Mouse (Mus musculus): ENCODE measurements around the gene Coa3.

Coa3 gene

DNA sequence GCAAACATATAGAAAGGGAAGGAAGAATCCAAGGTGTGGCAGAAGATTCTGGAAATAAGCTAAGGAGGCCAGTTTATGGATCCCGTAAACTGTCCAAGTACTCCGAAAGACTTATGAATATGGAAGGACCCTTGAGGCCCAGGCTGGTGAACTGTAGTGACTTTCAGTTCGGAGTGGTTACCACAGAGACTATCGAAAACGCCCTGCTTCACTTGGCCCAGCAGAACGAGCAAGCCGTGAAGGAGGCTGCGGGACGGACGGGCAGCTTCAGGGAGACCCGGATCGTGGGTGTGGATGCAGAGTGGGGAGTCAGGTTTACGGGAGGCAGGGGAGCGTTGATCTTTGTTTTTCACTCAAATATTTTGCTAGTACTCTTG is 267 bp upstream of the Coa3 start:
- no peak for DNase-seq

DNA sequence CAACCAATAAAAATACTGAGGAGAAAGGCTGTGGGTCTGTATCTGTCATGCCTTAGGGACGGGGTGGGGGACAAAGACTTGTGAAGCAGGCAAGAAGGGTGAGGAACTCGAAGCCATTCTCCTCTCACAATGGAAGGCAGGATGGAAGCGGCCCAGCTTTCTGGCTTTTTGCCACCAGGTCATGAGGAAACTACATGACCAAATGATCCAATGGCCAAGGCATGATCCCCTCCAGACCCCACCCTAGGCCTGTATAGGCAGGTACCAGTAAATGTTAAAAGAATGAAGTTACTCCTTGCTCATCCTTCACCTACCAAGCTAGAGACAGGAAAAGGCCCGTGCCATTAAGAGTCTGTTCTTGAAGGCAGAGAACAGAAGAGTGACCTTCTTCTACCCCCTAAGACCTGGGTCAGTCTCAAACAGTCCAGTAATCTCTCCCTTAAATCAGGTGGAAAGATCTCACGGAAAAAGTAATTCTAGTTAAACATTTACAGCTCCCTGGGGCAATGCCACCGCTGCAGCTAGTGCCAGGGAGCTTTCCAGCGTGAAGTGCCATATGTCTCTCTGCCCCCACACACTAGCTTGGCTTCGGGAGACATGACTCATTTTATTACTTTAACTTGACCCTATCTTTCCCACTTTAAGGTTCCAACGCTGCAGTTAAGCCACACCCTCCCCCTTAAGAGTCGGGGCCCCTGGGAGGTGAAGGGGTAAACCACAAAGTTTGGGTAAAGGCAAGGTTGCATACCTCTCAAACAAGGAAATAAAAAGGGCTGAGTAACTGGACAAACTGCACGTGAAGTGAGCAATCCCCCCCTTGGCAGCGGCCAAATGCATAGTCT is 1.3 kb downstream of the Coa3 start:
- DNase-seq = no peak

DNA sequence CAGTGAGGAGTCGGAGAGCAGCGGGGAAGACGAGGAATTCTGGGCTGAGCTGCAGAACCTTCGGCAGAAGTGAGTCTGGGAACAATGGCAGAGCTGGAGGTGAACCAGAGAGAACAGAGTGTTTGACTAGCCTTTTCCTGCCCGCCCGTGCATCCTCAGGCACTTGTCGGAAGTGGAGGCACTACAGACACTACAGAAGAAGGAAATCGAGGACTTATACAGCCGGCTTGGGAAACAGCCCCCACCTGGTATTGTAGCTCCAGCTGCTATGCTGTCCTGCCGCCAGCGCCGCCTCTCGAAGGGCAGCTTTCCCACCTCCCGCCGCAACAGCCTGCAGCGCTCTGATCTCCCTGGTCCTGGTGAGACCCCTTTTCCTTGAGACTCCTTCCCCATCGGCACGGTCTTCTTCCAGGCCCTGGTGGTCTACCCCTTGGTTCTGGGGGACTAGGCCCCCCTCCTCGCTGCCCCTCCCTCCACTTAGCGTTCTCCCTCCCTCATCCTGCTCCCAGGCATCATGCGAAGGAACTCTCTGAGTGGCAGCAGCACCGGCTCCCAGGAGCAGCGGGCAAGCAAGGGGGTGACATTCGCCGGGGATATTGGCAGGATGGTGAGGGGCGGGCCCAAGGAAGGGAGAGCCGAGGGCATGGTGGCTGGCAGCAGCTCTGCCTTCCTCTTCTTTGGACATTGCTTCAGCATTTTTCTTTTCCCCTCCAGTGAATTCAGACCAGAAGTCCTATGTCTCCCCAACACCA is 2.4 kb downstream of the Coa3 start:
- no peak for DNase-seq

DNA sequence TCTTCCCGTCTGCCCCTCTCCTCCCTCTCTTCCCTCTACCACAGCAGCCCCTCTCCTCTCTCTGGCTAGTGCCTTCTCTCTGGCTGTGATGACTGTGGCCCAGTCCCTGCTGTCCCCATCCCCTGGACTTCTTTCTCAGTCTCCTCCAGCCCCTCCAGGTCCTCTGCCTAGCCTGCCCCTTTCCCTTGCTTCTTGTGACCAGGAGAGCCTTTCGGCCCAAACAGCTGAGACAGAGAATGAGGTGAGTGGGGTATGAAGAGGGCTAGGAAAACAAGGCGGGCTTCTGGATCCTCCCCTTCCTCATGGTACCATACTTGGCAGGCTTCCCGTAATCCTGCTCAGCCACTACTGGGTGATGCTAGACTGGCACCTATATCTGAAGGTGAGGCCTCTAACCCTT is 3.6 kb downstream of the Coa3 start:
- no peak for DNase-seq

DNA sequence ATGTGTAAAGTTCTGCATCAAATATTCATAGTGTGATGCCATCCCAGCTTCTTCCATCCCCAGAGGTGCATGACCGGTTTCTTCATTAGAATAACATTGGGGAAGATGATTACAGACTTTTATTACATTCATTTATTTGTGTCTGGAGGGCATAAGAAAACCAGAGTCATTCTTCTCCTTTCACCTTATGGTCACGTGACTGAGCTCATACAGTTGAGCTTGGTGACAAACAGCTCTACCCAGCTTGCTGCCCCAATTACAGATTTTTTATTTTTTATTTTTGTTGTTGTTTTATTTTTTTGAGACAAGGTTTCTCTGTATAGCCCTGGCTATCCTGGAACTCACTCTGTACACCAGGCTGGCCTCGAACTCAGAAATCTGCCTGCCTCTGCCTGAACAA is 6.5 kb downstream of the Coa3 start:
- no peak for DNase-seq

DNA sequence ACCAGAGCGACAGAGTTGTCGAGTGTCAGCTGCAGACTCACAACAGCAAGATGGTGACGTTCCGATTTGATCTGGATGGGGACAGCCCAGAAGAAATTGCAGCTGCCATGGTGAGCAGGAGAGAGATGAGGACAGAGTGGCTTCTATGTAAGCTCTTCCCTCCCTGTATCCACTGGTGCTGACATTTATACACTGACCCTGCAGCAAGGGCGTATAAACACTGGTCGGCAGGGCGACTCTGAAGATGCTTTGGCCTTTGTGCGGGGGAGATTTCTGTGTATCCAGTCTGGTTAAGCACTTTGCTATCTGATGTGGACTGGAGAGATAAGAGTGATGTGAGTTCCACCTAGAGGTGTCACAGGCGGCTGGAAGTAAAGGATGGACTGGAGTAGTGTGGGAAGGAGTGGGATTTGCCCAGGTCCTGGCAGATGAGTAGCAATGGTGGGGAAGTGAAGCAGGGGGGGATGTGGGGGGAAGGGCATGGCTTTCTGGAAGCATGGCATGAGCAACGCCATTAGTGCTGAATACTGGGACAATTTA is 9.3 kb downstream of the Coa3 start:
- no peak for DNase-seq

DNA sequence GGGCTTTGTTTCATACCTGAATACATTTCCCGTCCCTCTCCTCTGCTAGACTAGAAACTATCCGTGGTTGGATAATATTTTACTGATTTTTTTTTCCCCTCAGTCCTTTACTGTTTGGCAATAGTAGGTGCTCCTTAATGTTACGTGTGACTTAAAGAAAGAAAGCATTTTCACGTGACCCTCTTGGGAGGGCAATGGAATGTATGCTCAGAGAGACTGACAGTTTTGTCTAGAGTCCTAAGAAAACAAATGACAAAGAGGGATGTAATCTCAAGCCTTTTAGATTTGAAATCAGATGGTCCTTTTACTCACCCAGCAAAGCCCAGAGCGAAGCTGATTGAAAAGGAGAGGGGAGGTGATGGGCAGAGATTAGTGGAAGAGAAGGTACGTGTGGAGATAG is 13.0 kb downstream of the Coa3 start:
- no peak for DNase-seq

DNA sequence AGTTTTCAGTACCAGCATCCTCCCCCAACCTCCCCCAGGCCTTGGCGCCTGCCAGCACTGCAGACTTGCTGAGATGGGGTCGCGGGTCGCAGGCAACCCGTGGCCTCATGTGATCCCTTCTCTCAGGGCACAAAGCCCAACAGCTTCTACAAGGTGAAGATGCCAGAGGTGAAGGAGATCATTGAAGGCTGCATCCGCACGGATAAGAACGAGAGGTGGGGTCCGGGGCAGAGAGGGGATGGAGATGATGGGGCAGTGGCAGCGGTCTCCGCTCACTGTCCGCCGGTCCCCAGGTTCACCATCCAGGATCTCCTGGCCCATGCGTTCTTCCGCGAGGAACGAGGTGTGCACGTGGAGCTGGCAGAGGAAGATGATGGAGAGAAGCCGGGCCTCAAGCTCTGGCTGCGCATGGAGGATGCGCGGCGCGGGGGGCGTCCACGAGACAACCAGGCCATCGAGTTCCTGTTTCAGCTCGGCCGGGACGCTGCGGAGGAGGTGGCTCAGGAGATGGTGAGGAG is 13.9 kb downstream of the Coa3 start:
- DNase-seq = no peak

DNA sequence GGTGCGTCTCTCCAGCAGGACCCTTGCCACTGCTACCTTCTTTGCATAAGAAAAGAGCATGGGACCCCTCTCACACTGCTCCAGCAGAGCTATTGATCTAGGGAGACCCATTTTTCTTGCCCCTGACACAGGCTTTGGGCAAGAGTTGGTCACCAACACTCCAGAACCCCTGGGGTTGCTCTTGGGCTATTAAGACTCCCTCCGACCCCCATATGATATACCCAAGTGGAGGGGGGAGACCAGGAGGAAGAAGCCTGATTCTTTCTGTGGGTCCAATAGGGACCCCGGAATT is 15.0 kb downstream of the Coa3 start:
- no peak for DNase-seq

DNA sequence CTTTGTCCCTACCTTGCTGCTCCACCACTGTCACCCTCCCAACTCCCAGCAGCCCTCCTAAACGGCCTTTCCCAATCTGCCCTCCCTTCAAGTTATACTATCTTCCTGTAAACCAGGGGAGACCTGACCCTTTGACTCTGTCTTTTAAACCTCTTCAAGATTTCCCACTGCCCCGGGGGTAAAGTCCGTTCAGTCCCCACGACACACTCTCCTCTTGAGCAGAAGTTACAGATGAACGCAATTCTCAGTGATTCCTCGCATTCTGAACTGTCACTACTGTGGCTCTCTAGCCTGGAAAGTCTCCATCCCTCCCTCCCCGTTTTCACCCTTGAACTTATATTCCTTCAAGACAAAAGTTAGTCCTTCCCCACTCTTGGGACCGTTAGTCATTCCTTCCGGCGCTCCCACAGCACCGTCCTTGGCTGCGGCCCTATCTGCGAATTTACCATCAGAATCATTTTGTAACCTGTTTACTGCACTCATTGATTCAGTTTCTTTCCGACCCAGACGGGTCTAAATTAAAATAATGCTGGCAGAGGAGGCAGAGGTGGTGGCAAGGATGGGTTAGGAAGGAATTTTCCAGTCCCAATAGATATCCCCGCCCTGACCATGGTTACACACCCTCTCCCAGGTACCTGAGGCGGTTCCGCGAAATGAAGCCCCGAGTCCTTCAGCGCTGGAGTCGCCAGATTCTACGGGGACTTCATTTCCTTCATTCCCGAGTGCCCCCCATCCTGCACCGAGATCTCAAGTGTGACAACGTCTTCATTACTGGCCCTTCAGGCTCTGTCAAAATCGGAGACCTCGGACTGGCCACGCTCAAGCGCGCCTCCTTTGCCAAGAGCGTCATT is 15.6 kb downstream of the Coa3 start:
- no peak for DNase-seq

DNA sequence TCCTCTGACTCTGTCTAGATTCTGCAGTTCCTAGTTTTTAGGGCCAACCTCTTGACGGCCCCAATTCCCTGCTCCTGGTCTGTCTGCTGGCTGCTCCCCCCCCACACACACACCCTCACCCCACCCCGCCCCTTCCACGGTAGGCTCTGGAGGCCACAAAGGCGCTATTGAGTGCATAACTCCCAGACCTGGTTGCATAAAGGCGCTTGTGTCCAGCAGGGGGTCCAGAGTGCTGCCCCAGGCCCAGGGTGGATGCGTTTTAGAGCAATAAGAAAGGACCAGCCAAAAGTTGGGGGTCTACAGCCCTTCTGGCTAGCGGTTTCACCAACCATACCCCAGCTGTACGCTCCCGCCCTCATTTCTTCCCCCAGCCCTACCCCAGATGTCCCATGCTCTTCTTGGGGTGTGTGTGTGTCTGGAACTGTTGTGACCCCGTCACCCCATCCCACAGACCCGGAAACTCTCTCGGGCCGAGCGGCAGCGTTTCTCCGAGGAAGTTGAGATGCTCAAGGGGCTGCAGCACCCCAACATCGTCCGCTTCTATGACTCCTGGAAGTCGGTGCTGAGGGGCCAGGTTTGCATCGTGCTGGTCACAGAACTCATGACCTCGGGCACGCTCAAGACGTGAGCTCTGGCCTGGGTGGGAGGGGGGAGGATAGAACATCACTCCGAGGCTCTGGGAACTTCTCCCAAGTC is 16.5 kb downstream of the Coa3 start:
- DNase-seq = no peak

DNA sequence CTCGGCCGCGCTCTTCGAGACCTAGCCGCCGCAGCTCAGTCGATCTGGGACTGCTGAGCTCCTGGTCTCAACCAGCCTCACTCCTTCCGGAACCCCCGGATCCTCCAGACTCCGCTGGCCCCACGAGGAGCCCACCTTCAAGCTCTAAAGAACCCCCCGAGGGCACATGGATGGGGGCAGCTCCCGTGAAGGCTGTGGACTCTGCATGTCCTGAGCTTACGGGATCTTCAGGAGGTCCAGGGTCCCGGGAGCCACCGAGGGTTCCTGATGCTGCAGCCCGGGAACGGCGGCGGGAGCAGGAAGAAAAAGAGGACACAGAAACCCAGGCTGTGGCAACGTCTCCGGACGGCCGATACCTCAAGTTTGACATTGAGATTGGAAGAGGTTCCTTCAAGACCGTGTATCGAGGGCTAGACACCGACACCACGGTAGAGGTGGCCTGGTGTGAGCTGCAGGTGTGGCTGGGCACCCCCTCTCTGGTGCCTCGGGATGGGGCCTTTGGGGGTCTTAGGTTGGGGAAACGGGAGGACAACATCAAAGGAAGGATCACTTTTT is 18.0 kb downstream of the Coa3 start:
- no peak for DNase-seq

DNA sequence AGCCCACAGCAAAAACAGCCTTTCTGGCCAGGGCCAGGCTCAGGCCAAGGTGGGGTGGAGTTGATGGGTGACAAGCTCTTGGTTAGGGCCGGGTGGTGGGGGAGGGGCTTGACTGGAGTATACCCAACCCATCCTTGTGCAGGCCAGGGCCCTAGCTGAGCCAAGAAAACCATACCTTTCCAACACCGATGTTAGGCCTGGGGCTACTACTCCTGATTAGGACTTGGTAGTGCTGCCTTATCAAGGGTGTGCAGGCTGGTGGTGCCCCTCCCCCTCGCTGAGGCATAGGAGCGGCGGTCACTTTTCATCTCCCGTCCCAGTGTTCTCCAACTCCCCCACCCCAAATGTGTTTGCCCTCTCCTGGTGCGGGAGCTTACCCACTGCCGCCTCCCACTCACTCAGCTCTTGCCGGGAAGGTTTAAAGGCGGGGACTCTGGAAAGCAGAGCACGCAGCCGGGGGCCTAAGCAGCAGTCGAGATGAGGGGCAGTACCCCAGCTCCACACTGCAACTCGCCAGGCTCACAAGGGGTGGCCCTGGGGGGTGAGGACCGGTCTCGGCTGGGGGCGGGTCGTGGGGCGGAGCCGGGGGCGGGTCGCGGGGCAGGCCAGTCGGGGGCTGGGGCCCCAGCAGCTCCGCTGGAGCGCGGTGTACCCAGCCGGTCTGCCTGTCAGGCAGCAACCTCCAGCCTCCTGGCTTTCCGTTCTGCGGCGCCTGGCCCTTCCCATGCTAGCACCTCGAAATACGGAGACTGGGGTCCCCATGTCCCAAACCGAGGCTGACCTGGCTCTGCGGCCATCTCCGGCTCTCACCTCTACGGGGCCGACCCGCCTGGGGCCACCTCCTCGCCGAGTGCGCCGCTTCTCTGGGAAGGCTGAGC is 18.7 kb downstream of the Coa3 start, which contains the start of gene Wnk4:
TSS of gene Wnk4 (plus strand) at position 620 of the 878 bp plus-strand sequence.
- DNase-seq = peak; percentile 33

DNA sequence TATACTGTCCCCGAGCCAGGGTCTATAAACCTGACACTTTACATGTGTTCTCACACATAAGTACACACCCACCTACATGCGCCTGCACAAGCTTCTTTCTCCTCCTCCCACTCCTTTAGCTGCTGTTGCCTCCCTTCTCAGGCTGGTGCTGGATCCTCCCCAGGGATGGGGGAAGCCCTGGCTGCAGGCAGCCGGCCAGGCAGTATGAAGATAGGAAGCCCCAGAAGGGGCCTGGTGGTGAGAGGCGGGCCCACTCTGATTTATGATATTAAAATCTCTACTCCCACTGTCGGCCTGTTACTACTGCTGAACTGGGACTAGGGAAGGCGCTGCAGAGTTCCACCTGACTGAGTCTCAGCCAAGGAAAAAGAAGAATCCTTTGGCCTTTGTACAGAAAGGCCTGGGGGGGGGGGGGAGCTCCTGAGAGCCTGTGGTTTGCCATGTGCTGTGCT is 19.6 kb downstream of the Coa3 start:
- DNase-seq = peak; percentile 67

DNA sequence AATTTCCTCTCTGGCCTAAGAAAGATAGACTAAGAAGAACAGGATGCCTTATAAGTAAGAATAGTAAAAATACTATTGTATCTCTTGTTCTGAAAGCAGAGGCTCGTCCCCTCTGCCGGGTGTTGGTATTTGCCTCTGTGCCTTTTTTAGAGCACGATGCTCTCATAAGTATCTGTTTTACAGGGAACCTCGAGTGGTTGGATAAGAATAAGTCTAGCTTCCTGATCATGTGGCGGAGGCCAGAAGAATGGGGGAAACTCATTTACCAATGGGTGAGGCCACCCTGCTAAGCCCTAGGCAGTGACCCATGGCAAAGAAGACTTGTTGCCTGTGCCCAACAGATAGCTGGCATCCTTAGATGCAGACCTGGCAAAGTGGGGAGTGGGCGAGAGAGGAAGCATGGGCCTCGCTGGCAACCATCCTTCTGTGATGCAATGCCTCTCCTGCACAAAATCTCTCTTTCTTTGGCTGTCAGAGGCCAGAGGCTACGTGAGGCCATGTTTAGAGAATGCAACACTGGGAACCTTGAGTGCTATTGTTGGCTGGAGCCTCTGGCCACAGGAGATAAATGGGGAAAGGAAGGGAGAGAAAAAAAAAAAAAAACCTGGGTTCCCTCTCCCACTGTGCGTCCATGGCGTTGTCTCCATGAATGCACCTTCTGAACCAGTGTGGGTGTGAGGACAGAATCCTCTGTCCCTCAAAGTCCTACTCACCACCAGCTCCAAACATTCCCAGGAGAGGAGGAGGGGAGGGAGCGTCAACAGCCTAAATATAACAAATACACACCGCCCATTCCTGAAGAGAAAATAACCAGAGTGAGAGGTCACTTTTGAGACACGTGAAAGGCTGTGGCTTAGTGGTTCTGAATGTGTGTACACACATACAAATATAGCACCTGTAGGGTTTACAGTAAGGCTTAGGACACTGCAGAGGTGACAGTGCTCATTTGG is 22.8 kb downstream of the Coa3 start:
- DNase-seq = no peak

DNA sequence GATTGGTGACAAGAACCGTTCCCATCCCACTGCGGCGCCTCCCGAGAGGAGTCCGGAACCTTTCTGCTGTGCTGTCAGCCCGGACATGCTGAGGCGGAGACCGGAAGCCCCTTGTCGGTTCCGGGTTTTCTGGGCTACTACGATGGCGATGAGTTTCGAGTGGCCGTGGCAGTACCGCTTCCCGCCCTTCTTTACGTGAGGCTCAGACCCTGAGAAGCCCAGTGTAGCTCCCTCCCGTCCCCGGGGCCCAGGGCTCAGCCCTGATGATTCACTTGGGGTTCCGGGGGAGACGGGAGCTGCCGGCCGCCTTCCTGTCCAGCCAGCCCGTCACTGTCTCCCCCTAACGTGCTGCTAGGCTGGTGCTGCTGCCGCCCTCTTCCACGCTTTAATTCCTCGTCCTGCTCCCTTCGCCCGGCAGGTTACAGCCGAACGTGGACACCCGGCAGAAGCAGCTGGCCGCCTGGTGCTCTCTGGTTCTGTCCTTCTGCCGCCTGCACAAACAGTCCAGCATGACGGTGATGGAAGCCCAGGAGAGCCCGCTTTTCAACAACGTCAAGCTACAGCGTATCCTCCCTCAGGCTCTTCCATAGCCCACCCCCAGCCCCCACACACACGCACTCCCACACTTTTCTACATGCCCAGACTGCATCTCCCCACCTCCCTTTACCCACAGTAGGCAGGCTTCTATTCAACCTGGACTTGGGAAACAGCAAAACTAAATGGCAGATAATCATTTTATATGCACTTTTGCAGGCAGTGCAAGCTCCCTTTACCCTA is 25.1 kb downstream of the Coa3 start, which contains the start of gene Vps25:
TSS of gene Vps25 (plus strand) at position 95 of the 777 bp plus-strand sequence.
- peak; percentile 86 for DNase-seq

DNA sequence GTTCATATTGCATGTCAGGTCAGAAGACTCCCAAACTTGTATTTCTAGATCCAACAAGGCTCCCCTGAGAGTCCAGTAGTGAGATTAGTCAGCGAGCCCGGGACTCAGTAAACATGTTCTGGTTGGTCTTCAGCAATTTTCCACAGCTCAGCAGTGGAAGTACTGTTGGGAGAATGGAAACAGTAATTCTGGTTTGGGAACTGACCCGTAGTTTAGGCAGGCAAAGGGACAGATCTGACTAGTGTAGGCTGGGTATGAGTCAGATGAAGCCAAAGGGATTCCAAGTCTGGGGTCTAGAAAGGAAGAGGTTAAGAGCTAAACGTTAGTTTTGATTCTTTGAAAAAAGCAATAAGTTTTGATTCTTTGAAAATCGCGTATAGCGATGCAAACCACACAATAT is 26.0 kb downstream of the Coa3 start:
- DNase-seq = no peak

DNA sequence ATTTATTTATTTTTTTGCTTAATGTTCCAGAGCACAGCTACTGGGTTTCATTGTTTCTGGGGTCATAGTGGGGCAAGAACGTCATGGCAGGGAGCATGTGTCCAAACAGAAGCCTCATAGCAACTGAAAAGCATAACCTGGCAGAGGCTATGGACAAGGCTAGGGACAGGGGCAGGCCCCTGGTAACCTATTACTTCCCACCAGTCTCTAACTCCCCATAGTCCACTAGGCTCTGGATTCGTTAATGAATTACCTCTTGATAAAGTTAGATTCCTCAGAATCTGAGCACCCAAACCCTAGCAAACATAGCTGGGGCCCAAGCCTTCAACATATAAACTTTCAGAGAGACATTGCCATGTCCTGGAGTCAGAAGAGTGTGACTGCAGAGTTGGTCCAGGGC is 27.9 kb downstream of the Coa3 start:
- DNase-seq = no peak
